Mouse (Mus musculus) liver, embryonic 14.5 days (tissue): ENCODE results near the gene Fblim1. TPM values are rescaled to one million over a fixed set of nuclear protein-coding genes. Genes with fewer than 3 reads are reported as not detected.

Experiments used
- ATAC-seq: fragments of 200-750 bp; cut with Nextera tagmentation; 2 replicates; pipeline ENCODE4 v1.8.0; 2017; ENCODE audit warnings: moderate number of reproducible peaks, mild to moderate bottlenecking, moderate library complexity; ENCODE audit not compliant: insufficient read depth
- DNase-seq, 3 experiments: peaks; one replicate each; pipeline ENCODE4 v3.0.0-alpha.2; 2012 to 2013; ENCODE audit warnings: low read depth in 3 of 3, low spot score in 3 of 3
- H3K27ac ChIP-seq: fragments of 300-500 bp; sonication (generic); 2 replicates; pipeline ENCODE4 v1.5.1; 2014; ENCODE audit warnings: moderate library complexity, mild to moderate bottlenecking, control low read depth, inconsistent platforms
- H3K27me3 ChIP-seq: fragments of 300-500 bp; sonication (generic); 2 replicates; pipeline ENCODE4 v1.6.1; 2014; ENCODE audit warnings: mild to moderate bottlenecking, low read length, moderate library complexity; ENCODE audit not compliant: control insufficient read depth, insufficient read depth
- H3K36me3 ChIP-seq: fragments of 300-500 bp; sonication (generic); replicated peaks from 2 replicates; pipeline ENCODE4 v1.6.1; 2014; ENCODE audit warnings: low read depth; ENCODE audit not compliant: control insufficient read depth, insufficient read depth
- H3K4me1 ChIP-seq, 2 experiments: fragments of 200-500 bp in 1 of 2; fragments of 300-500 bp in 1 of 2; sonication (generic) in 1 of 2; replicated peaks; 2 replicates each; pipeline ENCODE4 v1.6.1; 2012 to 2014; ENCODE audit warnings: antibody characterized with exemption in 1 of 2, inconsistent platforms in 1 of 2, low read length in 1 of 2; ENCODE audit not compliant: control insufficient read depth in 2 of 2, insufficient read depth in 2 of 2
- H3K4me2 ChIP-seq: fragments of 300-500 bp; sonication (generic); 2 replicates; pipeline ENCODE4 v1.6.1; 2014; ENCODE audit warnings: low read depth, mild to moderate bottlenecking, control low read depth, moderate library complexity
- H3K4me3 ChIP-seq, 2 experiments: fragments of 200-500 bp in 1 of 2; fragments of 300-500 bp in 1 of 2; sonication (generic) in 1 of 2; 2 replicates each; pipeline ENCODE4 v1.5.1; 2012 to 2014; ENCODE audit warnings: low read depth in 2 of 2, low read length in 2 of 2, mild to moderate bottlenecking in 2 of 2, control low read depth in 1 of 2, inconsistent platforms in 1 of 2, moderate library complexity in 1 of 2; ENCODE audit not compliant: insufficient read depth in 1 of 2
- H3K9ac ChIP-seq: fragments of 300-500 bp; sonication (generic); replicated peaks from 2 replicates; pipeline ENCODE4 v1.6.1; 2014; ENCODE audit warnings: mild to moderate bottlenecking, control low read depth, moderate library complexity
- H3K9me3 ChIP-seq: fragments of 300-500 bp; sonication (generic); 2 replicates; pipeline ENCODE4 v1.6.1; 2016; ENCODE audit warnings: low read length, mixed read lengths; ENCODE audit not compliant: control insufficient read depth
- CTCF ChIP-seq: IDR thresholded peaks from 2 replicates; pipeline ENCODE4 v1.5.1; 2016; ENCODE audit warnings: antibody characterized with exemption, low read depth, control low read depth
- EP300 ChIP-seq: IDR thresholded peaks from 2 replicates; pipeline ENCODE4 v1.6.1; 2016; ENCODE audit warnings: antibody characterized with exemption, low read depth
- WGBS: fragments of 180-500 bp; shearing (Covaris S2); extraction: QIAGEN DNeasy Blood & Tissue Kit; methylation state at CpG from one replicate; pipeline ENCODE4 v1.1.7; 2014; ENCODE audit not compliant: insufficient replicate concordance; 5-methylcytosine and 5-hydroxymethylcytosine counted together
- polyA plus RNA-seq, 2 experiments: library from polyadenylated mRNA; depleted of rRNA in 1 of 2; stranded (reverse) in 1 of 2; unstranded in 1 of 2; fragments of >200 nt; fragmentation: Nextera tagmentation in 1 of 2; extraction: Ambion mirVana in 1 of 2; gene quantifications; 2 replicates each; pipeline versions ENCODE4 v1.2.1 to v1.2.3; 2012 to 2014

Gene Fblim1
- polyA plus RNA-seq, 2 experiments, result 0.77 to 1.1 TPM

- H3K9ac ChIP-seq, result no peak overlapping the region
- no peaks in the 10 kb centered on the region for H3K9me3 ChIP-seq
- no peak for ATAC-seq
- no peak overlapping the region for H3K27ac ChIP-seq
- H3K27me3 ChIP-seq, result no peaks in the 10 kb centered on the region
- TF ChIP-seq EP300, result no peak
- TF ChIP-seq CTCF, result no peak
- H3K36me3 ChIP-seq, result no peaks in the 10 kb centered on the region
- no peak for DNase-seq
- no peak overlapping the region for H3K4me3 ChIP-seq
- H3K4me2 ChIP-seq, result no peak overlapping the region
- WGBS, result 48% methylated on average over 3 of the region's 3 CpGs
- H3K4me1 ChIP-seq, result peaks cover 11 to 12% of the 10 kb centered on the region in 2 experiments
Observed at GRCm38 (mm10) chr4:141543593-141543992, 62.3 kb downstream of the Fblim1 start.

DNA sequence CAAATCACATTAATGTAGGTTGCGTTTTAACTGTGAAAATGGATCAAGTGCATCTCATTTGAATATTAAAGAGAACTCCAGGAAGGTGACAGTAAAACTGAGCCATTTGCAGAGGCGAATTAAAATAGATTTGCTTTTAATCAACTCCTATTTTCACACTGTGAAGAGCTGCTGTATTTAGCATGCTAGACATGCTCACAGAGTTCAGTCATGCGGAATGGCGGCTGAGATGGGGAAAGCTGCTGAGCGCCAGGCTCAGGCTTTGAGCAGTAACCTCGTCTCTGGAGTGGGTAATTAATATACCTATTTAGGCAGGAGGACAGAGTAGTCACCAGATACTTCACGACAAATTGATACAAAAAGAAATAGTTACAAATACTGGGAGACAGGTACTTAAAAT, 64.0 kb downstream of the Fblim1 start:
- no peak for TF ChIP-seq EP300
- no peak for TF ChIP-seq CTCF
- no peaks in the 10 kb centered on the region for H3K27me3 ChIP-seq
- H3K4me2 ChIP-seq, result no peak overlapping the region
- 69% methylated on average over 7 of the region's 7 CpGs for WGBS
- no peak overlapping the region for H3K9ac ChIP-seq
- no peak overlapping the region for H3K4me3 ChIP-seq
- H3K9me3 ChIP-seq, result no peaks in the 10 kb centered on the region
- peaks cover 5 to 8% of the 10 kb centered on the region in 2 experiments for H3K4me1 ChIP-seq
- ATAC-seq (no peak), DNase-seq (no peak)
- H3K36me3 ChIP-seq, result no peaks in the 10 kb centered on the region
- H3K27ac ChIP-seq, result no peak overlapping the region

DNA sequence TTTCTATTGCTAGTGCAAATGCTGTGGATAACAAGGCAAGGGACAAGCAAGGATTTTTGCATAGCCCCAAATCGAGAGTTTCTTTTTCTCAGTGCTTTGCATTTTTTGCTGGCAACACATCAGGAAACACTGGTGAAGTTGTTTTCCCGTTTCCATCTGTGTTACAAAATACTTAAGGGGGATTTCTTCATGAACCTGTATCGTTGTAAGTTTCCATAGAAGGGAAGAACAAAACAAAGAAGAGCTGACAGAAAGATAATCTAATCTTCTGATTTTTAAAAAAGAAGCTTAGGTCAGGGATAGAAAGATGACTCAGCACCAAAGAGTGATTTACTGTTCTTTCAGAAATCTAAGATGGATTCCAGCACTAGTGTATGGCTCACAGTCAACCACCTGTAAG, 65.1 kb downstream of the Fblim1 start:
- ATAC-seq (no peak), DNase-seq (no peak)
- TF ChIP-seq EP300 (no peak), CTCF (no peak)
- H3K27ac ChIP-seq, result no peak overlapping the region
- 44% methylated on average over 3 of the region's 3 CpGs for WGBS
- no peak overlapping the region for H3K4me3 ChIP-seq
- no peak overlapping the region for H3K4me2 ChIP-seq
- H3K9ac ChIP-seq, result no peak overlapping the region
- H3K36me3 ChIP-seq, result no peaks in the 10 kb centered on the region
- peaks cover 7 to 8% of the 10 kb centered on the region in 2 experiments for H3K4me1 ChIP-seq
- H3K9me3 ChIP-seq, result no peaks in the 10 kb centered on the region
- H3K27me3 ChIP-seq, result no peaks in the 10 kb centered on the region

GRCm38 (mm10) chr4:141539213-141539767, 66.6 kb downstream of the Fblim1 start:
- TF ChIP-seq CTCF (no peak), EP300 (no peak)
- Histone ChIP-seq H3K27ac (peak overlapping the region; percentile 88), H3K9ac (peak overlapping the region; percentile 81), H3K27me3 (no peaks in the 10 kb centered on the region), H3K4me3 (peak overlapping the region; percentile 73 to 99), H3K9me3 (no peaks in the 10 kb centered on the region), H3K4me2 (peak overlapping the region; percentile 76), H3K36me3 (no peaks in the 10 kb centered on the region), H3K4me1 (peaks cover 17 to 18% of the 10 kb centered on the region in 2 experiments)
- 39% methylated on average over 12 of the region's 12 CpGs for WGBS
- no peak for DNase-seq
- no peak for ATAC-seq

DNA sequence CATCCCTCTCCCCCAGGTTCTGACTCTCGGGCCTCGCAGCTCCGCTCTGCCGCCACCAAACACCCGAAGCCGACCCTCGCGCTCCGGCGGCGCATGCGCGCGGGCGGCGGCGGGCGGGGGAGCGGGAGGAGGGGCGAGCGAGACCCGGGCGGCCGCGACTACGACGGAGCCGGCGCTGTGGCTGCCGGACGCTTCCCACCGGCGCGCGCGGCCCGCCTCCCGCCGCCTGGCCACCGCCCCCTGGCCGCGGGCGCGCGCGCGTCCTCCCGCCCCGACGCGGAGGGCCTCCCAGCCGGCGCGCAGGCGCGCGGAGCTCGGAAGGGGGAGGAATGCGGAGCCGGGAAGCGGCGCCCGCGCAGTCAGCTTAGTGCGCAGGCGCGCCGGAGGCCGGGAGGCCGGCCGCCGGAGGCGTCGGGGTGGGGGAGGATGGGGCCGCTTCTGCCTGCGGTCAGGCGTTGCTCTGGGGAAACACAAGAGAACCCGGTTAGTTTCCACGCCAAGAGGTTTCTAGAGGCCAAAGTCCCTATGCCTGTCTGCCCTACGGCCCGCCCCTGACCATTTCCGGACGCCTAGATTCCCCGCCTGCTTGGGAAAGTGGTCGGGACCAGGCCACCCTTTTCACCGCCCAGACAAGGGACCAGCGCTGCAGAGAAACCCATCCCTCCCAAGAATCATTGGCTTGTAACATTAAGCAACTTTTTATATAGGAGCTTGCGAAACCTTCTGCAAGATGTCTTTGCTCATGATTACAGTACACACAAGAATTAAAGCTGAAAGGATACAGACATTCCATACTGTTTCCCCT, 67.3 kb downstream of the Fblim1 start, which contains the start of gene Spen:
Gene Spen (minus strand): TSS at position 190 of the 805 bp plus-strand sequence.
- Histone ChIP-seq H3K9me3 (no peaks in the 10 kb centered on the region), H3K27me3 (no peaks in the 10 kb centered on the region), H3K4me3 (peak within 1 kb of the TSS; percentile 98 to 99), H3K27ac (peak within 1 kb of the TSS; percentile 96), H3K9ac (peak within 1 kb of the TSS; percentile 96), H3K4me1 (peaks cover 16 to 21% of the 10 kb centered on the region in 2 experiments), H3K36me3 (no peaks in the 10 kb centered on the region), H3K4me2 (peak within 1 kb of the TSS; percentile 98)
- under 1% methylated on average over 72 of the region's 88 CpGs for WGBS
- ATAC-seq (peak; percentile 86), DNase-seq (peak; percentile 86 to 89 (median 87))
- no peak for TF ChIP-seq EP300
- no peak for TF ChIP-seq CTCF
